ENCODE assay signal across 26 mouse cellular contexts in genomic region chr2:68901708-68902107, GRCm38 (mm10). TPM values are rescaled to one million over a fixed set of nuclear protein-coding genes. Genes with fewer than 3 reads are reported as not detected.
DNase-seq lines count a peak whose midpoint lies in the region; ATAC-seq lines count a peak whose summit lies in the region.
"Had no signal": no experiment of that assay in that cellular context is flagged by ENCODE, and none has a peak within 500 bp of the region (broad histone marks: within the 10 kb centered on the region; RNA-seq: fewer than 3 reads in every experiment).

No protein-coding gene starts in this region.

- no peaks in the 10 kb centered on the region for H3K36me3 ChIP-seq in midbrain, embryonic 11.5 days (ENCODE audit: control insufficient read depth, insufficient read depth, low read length)
- H3K36me3 ChIP-seq in midbrain, embryonic 15.5 days (replicated peaks) = no peaks in the 10 kb centered on the region
- H3K36me3 ChIP-seq in intestine, embryonic 15.5 days = no peaks in the 10 kb centered on the region
- H3K36me3 ChIP-seq: embryonic facial prominence, embryonic 13.5 days; heart, embryonic 15.5 days had no signal

- H3K27ac ChIP-seq in midbrain, embryonic 11.5 days (ENCODE audit: low read depth, low read length) = no peak overlapping the region
- H3K27ac ChIP-seq in midbrain, embryonic 15.5 days = no peak overlapping the region
- H3K27ac ChIP-seq in intestine, embryonic 15.5 days = 0 out of 2 replicates have a peak overlapping the region, but pooled peaks have one; percentile 17
- H3K27ac ChIP-seq: embryonic facial prominence, embryonic 13.5 days; forebrain, embryonic 10.5 days; forebrain, embryonic 13.5 days; hindbrain, embryonic 14.5 days; hindbrain, postnatal 0 days had no signal

- H3K4me3 ChIP-seq in midbrain, embryonic 11.5 days (ENCODE audit: low read depth, low read length) = no peak overlapping the region
- H3K4me3 ChIP-seq in midbrain, embryonic 15.5 days = no peak overlapping the region
- H3K4me3 ChIP-seq in intestine, embryonic 15.5 days (replicated peaks) = no peak overlapping the region
- H3K4me3 ChIP-seq: embryonic facial prominence, embryonic 13.5 days; erythroblast, embryonic 14.5 days; forebrain, embryonic 10.5 days; forebrain, embryonic 13.5 days; heart, embryonic 12.5 days; heart, embryonic 15.5 days had no signal

- H3K27me3 ChIP-seq in midbrain, embryonic 11.5 days (ENCODE audit: control insufficient read depth, insufficient read depth, low read length) = no peaks in the 10 kb centered on the region
- no peaks in the 10 kb centered on the region for H3K27me3 ChIP-seq in midbrain, embryonic 15.5 days (replicated peaks)
- no peaks in the 10 kb centered on the region for H3K27me3 ChIP-seq in intestine, embryonic 15.5 days (replicated peaks)
- H3K27me3 ChIP-seq: embryonic facial prominence, embryonic 13.5 days; forebrain, embryonic 13.5 days; heart, embryonic 12.5 days; heart, embryonic 15.5 days had no signal

- peak; percentile 17 for DNase-seq in midbrain, embryonic 11.5 days (ENCODE audit: low spot score, missing footprints)
- no peak for DNase-seq in cerebellum, adult 11 months
- DNase-seq in thymus, postnatal 10 days (ENCODE audit: low spot score in 2 of 2) = no peak
- no peak for DNase-seq in thymus, adult 18-20 months
- DNase-seq: adrenal gland, adult 8-10 months; adrenal gland, postnatal 25 days; cerebellum, adult 9-10 months; cerebellum, postnatal 14 days; gastrocnemius, postnatal 10 days; gastrocnemius, postnatal 36 days; heart, postnatal 10 days; heart, postnatal 36 days had no signal

- H3K9me3 ChIP-seq in midbrain, embryonic 11.5 days (ENCODE audit: control insufficient read depth, low read length) = no peaks in the 10 kb centered on the region
- no peaks in the 10 kb centered on the region for H3K9me3 ChIP-seq in midbrain, embryonic 15.5 days
- H3K9me3 ChIP-seq in intestine, embryonic 15.5 days = no peaks in the 10 kb centered on the region
- H3K9me3 ChIP-seq: embryonic facial prominence, embryonic 13.5 days; forebrain, embryonic 10.5 days; forebrain, embryonic 13.5 days; heart, embryonic 15.5 days had no signal

- ATAC-seq in midbrain, embryonic 11.5 days (ENCODE audit: low FRiP score) = no peak
- no peak for ATAC-seq in midbrain, embryonic 15.5 days (replicated peaks)
- ATAC-seq in common myeloid progenitor, adult 5-6 weeks (replicated peaks; ENCODE audit: low read depth, poor library complexity, severe bottlenecking) = peak; percentile 69
- no peak for ATAC-seq in intestine, embryonic 15.5 days
- 0 out of 2 replicates have a peak, but pooled peaks have one; percentile 23 for ATAC-seq in megakaryocyte progenitor cell, adult 5-6 weeks (replicated peaks; ENCODE audit: poor library complexity)
- ATAC-seq: activated CD4-positive, CD25-positive, alpha-beta regulatory T cell, adult 4 months; forebrain, embryonic 13.5 days; forebrain, embryonic 16.5 days; hindbrain, postnatal 0 days had no signal

- H3K4me1 ChIP-seq in midbrain, embryonic 11.5 days (ENCODE audit: control insufficient read depth, insufficient read depth, low read length) = no peaks in the 10 kb centered on the region
- no peaks in the 10 kb centered on the region for H3K4me1 ChIP-seq in midbrain, embryonic 15.5 days
- peaks cover 3% of the 10 kb centered on the region; the same call in 1 of the 2 replicates for H3K4me1 ChIP-seq in intestine, embryonic 15.5 days (replicated peaks)
- H3K4me1 ChIP-seq: embryonic facial prominence, embryonic 13.5 days; forebrain, embryonic 10.5 days had no signal

- WGBS in midbrain, embryonic 11.5 days = 94% methylated on average over 2 of the region's 2 CpGs
- WGBS in midbrain, embryonic 15.5 days = 92% methylated on average over 2 of the region's 2 CpGs
- 76% methylated on average over 2 of the region's 2 CpGs for WGBS in intestine, embryonic 15.5 days

- H3K9ac ChIP-seq in midbrain, embryonic 11.5 days (ENCODE audit: low read length) = no peak overlapping the region
- H3K9ac ChIP-seq in midbrain, embryonic 15.5 days = no peak overlapping the region
- H3K9ac ChIP-seq in intestine, embryonic 15.5 days = no peak overlapping the region
- H3K9ac ChIP-seq: embryonic facial prominence, embryonic 13.5 days; forebrain, embryonic 13.5 days; heart, embryonic 12.5 days; heart, embryonic 15.5 days; hindbrain, embryonic 14.5 days had no signal

- no peak overlapping the region for H3K4me2 ChIP-seq in midbrain, embryonic 11.5 days
- H3K4me2 ChIP-seq in midbrain, embryonic 15.5 days = no peak overlapping the region
- no peak overlapping the region for H3K4me2 ChIP-seq in intestine, embryonic 15.5 days (replicated peaks)
- H3K4me2 ChIP-seq: embryonic facial prominence, embryonic 13.5 days; forebrain, embryonic 13.5 days; hindbrain, embryonic 14.5 days had no signal

RNA-seq across cellular contexts. Expression of gene Cers6, which starts 40.5 kb away (rescaled TPM):
- polyA plus RNA-seq in midbrain, embryonic 11.5 days (2014; fragmentation: Nextera tagmentation; extraction: Ambion mirVana) = 32.1 and 34.0 TPM in 2 replicates
- 62.4 and 70.7 TPM in 2 replicates for polyA plus RNA-seq in midbrain, embryonic 15.5 days (2015; fragmentation: Nextera tagmentation; extraction: Ambion mirVana)
- total RNA-seq in common myeloid progenitor, adult 5-6 weeks (2017) = 9.9 and 16.4 TPM in 2 replicates
- 37.9 and 40.5 TPM in 2 replicates for polyA plus RNA-seq in intestine, embryonic 15.5 days (2015; fragmentation: Nextera tagmentation; extraction: Ambion mirVana)
- total RNA-seq in megakaryocyte progenitor cell, adult 5-6 weeks (2015) = 78.2 and 79.0 TPM in 2 replicates
- 28.8 and 36.5 TPM in 2 replicates for total RNA-seq in megakaryocyte progenitor cell, adult 5-6 weeks (2017)

Comparison
In these comparisons a context has a peak if more than half of its experiments do, and no peak if none do; other contexts are left out.
1. ATAC-seq: peak in common myeloid progenitor, adult 5-6 weeks (single experiment) and megakaryocyte progenitor cell, adult 5-6 weeks (single experiment); none in midbrain, embryonic 11.5 days (single experiment), midbrain, embryonic 15.5 days (single experiment) and intestine, embryonic 15.5 days (single experiment).